23 mouse cellular contexts compared by ENCODE assay signal in the genomic region with DNA sequence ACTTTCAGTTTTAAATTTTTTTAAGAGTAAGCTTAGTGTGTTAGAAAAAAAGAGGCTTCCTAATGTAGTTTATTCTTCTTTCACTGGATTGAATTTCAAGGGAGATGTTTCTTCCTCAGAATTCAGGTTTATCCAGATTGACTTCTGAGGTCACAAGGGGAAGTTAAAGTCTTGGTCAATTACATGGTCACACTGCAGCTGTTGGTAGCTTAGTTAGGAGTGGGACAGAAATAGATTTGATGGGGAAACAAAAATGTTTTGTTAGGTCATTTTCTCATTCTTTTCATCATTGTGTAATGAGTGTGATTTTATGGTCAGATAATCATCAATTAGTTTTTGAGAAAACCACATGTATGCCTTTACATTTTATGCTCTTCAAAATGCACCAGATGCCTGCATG.
"Had no signal": no experiment of that assay in that cellular context is flagged by ENCODE, and none has a peak within 500 bp of the region (broad histone marks: within the 10 kb centered on the region; RNA-seq: fewer than 3 reads in every experiment).

No protein-coding gene starts in this region.

- H3K4me2 ChIP-seq: heart, embryonic 11.5 days; heart, embryonic 13.5 days; heart, embryonic 15.5 days; hindbrain, embryonic 12.5 days; hindbrain, embryonic 15.5 days; kidney, embryonic 15.5 days; limb, embryonic 13.5 days; limb, embryonic 15.5 days; liver, embryonic 12.5 days had no signal

- DNase-seq: gastrocnemius, postnatal 14 days; gastrocnemius, postnatal 36 days; heart, adult 11 months; heart, adult 2 months; heart, postnatal 14 days; heart, postnatal 36 days; kidney, adult 11 months; kidney, adult 2 months; kidney, adult 9 months; kidney, postnatal 14 days; kidney, postnatal 36 days; layer of hippocampus, adult 9-11 months; layer of hippocampus, postnatal 36 days; left cerebral cortex, postnatal 4 days had no signal

- H3K4me3 ChIP-seq: heart, adult 2 months; heart, embryonic 13.5 days; heart, embryonic 15.5 days; hindbrain, embryonic 12.5 days; hindbrain, embryonic 15.5 days; kidney, embryonic 15.5 days; limb, embryonic 13.5 days; limb, embryonic 15.5 days; liver, embryonic 12.5 days had no signal

- H3K36me3 ChIP-seq: heart, embryonic 13.5 days; heart, embryonic 15.5 days; hindbrain, embryonic 12.5 days; hindbrain, embryonic 15.5 days; kidney, embryonic 15.5 days; limb, embryonic 13.5 days; limb, embryonic 15.5 days; liver, embryonic 12.5 days had no signal

- H3K27me3 ChIP-seq: heart, embryonic 13.5 days; heart, embryonic 15.5 days; hindbrain, embryonic 12.5 days; hindbrain, embryonic 15.5 days; kidney, embryonic 15.5 days; limb, embryonic 13.5 days; limb, embryonic 15.5 days; liver, embryonic 12.5 days had no signal
